Mouse (Mus musculus): ENCODE data around the gene Fam131a.
"Not testable (repeated sequence)": the region's sequence is repeated elsewhere in the genome, so short reads cannot be mapped to it uniquely, and the experiment has no call there.

Fam131a gene

GRCm38 (mm10) chr16:20693111-20693701 lies at the start of gene Fam131a:
Gene Fam131a, plus strand, starts transcription at chr16:20693241.
- peak; percentile 95 to 97 for DNase-seq

GRCm38 (mm10) chr16:20643911-20644310 lies 49.1 kb upstream of the Fam131a start:
- DNase-seq, result no peak

- DNase-seq, result peak; percentile 99
These were observed 41.7 kb upstream of the Fam131a start, which contains the start of gene Psmd2 for GRCm38 (mm10) chr16:20651076-20651946. Gene Psmd2, plus strand, starts transcription at chr16:20651652.

- DNase-seq, result no peak
These were observed 41.1 kb upstream of the Fam131a start for GRCm38 (mm10) chr16:20651947-20652310.

- DNase-seq, result no peak
These were observed 39.7 kb upstream of the Fam131a start for GRCm38 (mm10) chr16:20653315-20653714.

- no peak for DNase-seq
These were observed 35.4 kb upstream of the Fam131a start for GRCm38 (mm10) chr16:20657661-20658060.

GRCm38 (mm10) chr16:20668013-20668412 lies 25.0 kb upstream of the Fam131a start, which contains the start of gene Eif4g1:
Gene Eif4g1, plus strand, starts transcription at chr16:20668313.
- DNase-seq, result not testable (repeated sequence)

- DNase-seq, result no peak
These were observed 22.8 kb upstream of the Fam131a start for GRCm38 (mm10) chr16:20670291-20670690.

GRCm38 (mm10) chr16:20671886-20672285 lies 21.2 kb upstream of the Fam131a start:
- DNase-seq, result no peak

GRCm38 (mm10) chr16:20672500-20672902 lies 20.5 kb upstream of the Fam131a start:
- DNase-seq, result peak; percentile 97 to 98

- peak in 1 of 2 experiments; percentile 75 for DNase-seq
These were observed 19.9 kb upstream of the Fam131a start for GRCm38 (mm10) chr16:20672965-20673705.

- peak in 1 of 2 experiments; percentile 31 for DNase-seq
These were observed 19.2 kb upstream of the Fam131a start for GRCm38 (mm10) chr16:20673706-20674303.

GRCm38 (mm10) chr16:20675213-20675612 lies 17.8 kb upstream of the Fam131a start:
- DNase-seq, result no peak

- no peak for DNase-seq
These were observed 16.3 kb upstream of the Fam131a start for GRCm38 (mm10) chr16:20676702-20677101.

- no peak for DNase-seq
These were observed 15.7 kb upstream of the Fam131a start for GRCm38 (mm10) chr16:20677380-20677779.

GRCm38 (mm10) chr16:20677974-20678675 lies 14.9 kb upstream of the Fam131a start:
- DNase-seq, result peak; percentile 79 to 91

GRCm38 (mm10) chr16:20690774-20691173 lies 2.3 kb upstream of the Fam131a start:
- DNase-seq, result no peak

- DNase-seq, result no peak
These were observed 1.4 kb upstream of the Fam131a start for GRCm38 (mm10) chr16:20691617-20692016.

- DNase-seq, result peak in 1 of 2 experiments; percentile 41
These were observed 638 bp upstream of the Fam131a start for GRCm38 (mm10) chr16:20692241-20692965.

- DNase-seq, result peak; percentile 75
These were observed 1.7 kb downstream of the Fam131a start for GRCm38 (mm10) chr16:20694781-20695180.

GRCm38 (mm10) chr16:20695622-20696323 lies 2.7 kb downstream of the Fam131a start:
- peak; percentile 93 to 98 for DNase-seq
